In genomic region chr2:158375443-158376122, GRCm38 (mm10) we compare ENCODE assay signal across 8 mouse cellular contexts. TPM values are rescaled to one million over a fixed set of nuclear protein-coding genes. Genes with fewer than 3 reads are reported as not detected.
DNase-seq lines count a peak whose midpoint lies in the region; ATAC-seq and TF ChIP-seq lines count a peak whose summit lies in the region.

Gene Snhg11 (plus strand): TSS chr2:158375638.

- no peak within 1 kb of the TSS for H3K27ac ChIP-seq in embryonic facial prominence, embryonic 13.5 days
- H3K27ac ChIP-seq in small intestine, adult 2 months (ENCODE audit: insufficient read depth, low read depth, low read length) = no peak within 1 kb of the TSS

- peak within 1 kb of the TSS; percentile 40 for H3K4me3 ChIP-seq in embryonic facial prominence, embryonic 13.5 days
- peak within 1 kb of the TSS; percentile 11 for H3K4me3 ChIP-seq in small intestine, adult 2 months (ENCODE audit: low read depth, low read length)

- peak; percentile 82 for DNase-seq in ES-CJ7 (ENCODE audit: low read depth, low spot score)
- peak; percentile 45 to 47 for DNase-seq in adrenal gland, postnatal 36 days
- DNase-seq in induced T-regulatory cell, adult 2 months (ENCODE audit: low read depth) = peak; percentile 20
- DNase-seq in left cerebral cortex, postnatal 10 days (ENCODE audit: extremely low spot score in 1 of 2, low spot score in 2 of 2) = peak; percentile 87
- DNase-seq in thymus, postnatal 0 days (ENCODE audit: low spot score) = no peak

- TF ChIP-seq CTCF in small intestine, adult 2 months (IDR thresholded peaks at IDR 0.05; ENCODE audit: extremely low read depth, insufficient read length, insufficient replicate concordance, low read depth, low read length) = 0 out of 2 replicates have a peak, but pooled peaks have one; percentile 9

- peaks cover 9% of the 10 kb centered on the region for H3K4me1 ChIP-seq in embryonic facial prominence, embryonic 13.5 days
- H3K4me1 ChIP-seq in small intestine, adult 2 months (ENCODE audit: control insufficient read depth, insufficient read depth, insufficient read length, low read length) = no peaks in the 10 kb centered on the region; the same call in 1 of the 2 replicates

- no peaks in the 10 kb centered on the region for H3K9me3 ChIP-seq in embryonic facial prominence, embryonic 13.5 days

- no peaks in the 10 kb centered on the region for H3K36me3 ChIP-seq in embryonic facial prominence, embryonic 13.5 days
- no peaks in the 10 kb centered on the region for H3K36me3 ChIP-seq in small intestine, adult 2 months (ENCODE audit: control insufficient read depth, insufficient read depth, low read length)

- intact Hi-C loops in left cerebral cortex, postnatal 10 days (cut with DNase I) = loop anchor here (5.0 kb wide), 1 partner anchor 277 kb away; no protein-coding TSS in a partner anchor

- no peak for TF ChIP-seq POLR2A in small intestine, adult 2 months (IDR thresholded peaks at IDR 0.05; ENCODE audit: low read depth, low read length)

- no peak; the same call in 1 of the 2 replicates for ATAC-seq in embryonic facial prominence, embryonic 13.5 days (ENCODE audit: insufficient number of reproducible peaks, insufficient read depth, low FRiP score, low TSS enrichment, low read depth)
- ATAC-seq in megakaryocyte, adult 5-6 weeks (ENCODE audit: poor library complexity, severe bottlenecking) = peak; percentile 47

- peak within 1 kb of the TSS; percentile 69 for H3K4me2 ChIP-seq in embryonic facial prominence, embryonic 13.5 days

- 2% methylated on average over 36 of the region's 36 CpGs for WGBS in embryonic facial prominence, embryonic 13.5 days
- 6% methylated on average over 36 of the region's 36 CpGs for WGBS in small intestine, adult 2 months

- peak within 1 kb of the TSS; percentile 61; the same call in 1 of the 2 replicates for H3K9ac ChIP-seq in embryonic facial prominence, embryonic 13.5 days

- peaks cover 39% of the 10 kb centered on the region for H3K27me3 ChIP-seq in embryonic facial prominence, embryonic 13.5 days
- H3K27me3 ChIP-seq in small intestine, adult 2 months (ENCODE audit: control insufficient read depth, insufficient read depth, low read length) = peaks cover 9% of the 10 kb centered on the region

RNA-seq across cellular contexts. Expression of gene Snhg11, which starts in this region (rescaled TPM):
- 1 to 10 TPM; 3.5 to 4.7 TPM for total RNA-seq in adrenal gland, postnatal 36 days (2021)
- polyA plus RNA-seq in embryonic facial prominence, embryonic 13.5 days (2015; fragmentation: Nextera tagmentation; extraction: Ambion mirVana) = 9.8 and 13.1 TPM in 2 replicates
- total RNA-seq in left cerebral cortex, postnatal 10 days (2021) = 100 to 1,000 TPM; 560 to 613 TPM
- not detected in 2 replicates for total RNA-seq in megakaryocyte, adult 5-6 weeks (2015)
- total RNA-seq in megakaryocyte, adult 5-6 weeks (2017) = 0.08 TPM in 1 of 2 replicates, not detected in the other
- polyA plus RNA-seq in small intestine, adult 2 months (2012; rRNA removed) = 1.4 and 2.0 TPM in 2 replicates
- polyA plus RNA-seq in thymus, postnatal 0 days (2015; fragmentation: Nextera tagmentation; extraction: Ambion mirVana) = 4.1 and 6.4 TPM in 2 replicates

Comparison
In these comparisons a context has a peak if more than half of its experiments do, and no peak if none do; other contexts are left out.
1. RNA of gene Snhg11 (total RNA-seq): 560 to 613 TPM in left cerebral cortex, postnatal 10 days; 3.5 to 4.7 TPM in adrenal gland, postnatal 36 days and 0.08 TPM in megakaryocyte, adult 5-6 weeks; every median in the first group is over 10 times any median in the second.
2. Peak in ATAC-seq in megakaryocyte, adult 5-6 weeks; RNA of the gene not detected or under 1 TPM.